Mouse (Mus musculus): Measurements from ENCODE around the gene Ttc23l.
"Not testable (repeated sequence)": the region's sequence is repeated elsewhere in the genome, so short reads cannot be mapped to it uniquely, and the experiment has no call there.

The Ttc23l gene

DNA sequence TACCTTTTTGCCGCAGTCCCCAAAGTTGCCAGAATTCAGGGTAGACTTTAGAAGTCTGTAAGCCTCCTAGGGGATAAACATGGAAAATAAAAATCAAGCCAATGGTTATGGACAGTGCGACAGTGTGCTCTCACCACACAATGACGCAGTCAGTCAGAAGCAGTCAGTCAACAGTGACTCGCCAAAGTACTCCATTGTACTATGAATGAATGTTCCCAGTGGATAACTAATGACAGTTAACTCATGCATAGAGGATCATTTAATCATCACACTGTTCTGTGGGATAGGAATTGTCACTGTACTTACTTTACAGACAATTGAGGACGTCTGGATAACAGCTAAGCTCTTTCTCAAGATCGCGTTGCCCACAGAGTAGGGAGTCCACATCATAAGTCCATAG, 43.3 kb downstream of the Ttc23l start:
- DNase-seq (ENCODE audit: low spot score): no peak

DNA sequence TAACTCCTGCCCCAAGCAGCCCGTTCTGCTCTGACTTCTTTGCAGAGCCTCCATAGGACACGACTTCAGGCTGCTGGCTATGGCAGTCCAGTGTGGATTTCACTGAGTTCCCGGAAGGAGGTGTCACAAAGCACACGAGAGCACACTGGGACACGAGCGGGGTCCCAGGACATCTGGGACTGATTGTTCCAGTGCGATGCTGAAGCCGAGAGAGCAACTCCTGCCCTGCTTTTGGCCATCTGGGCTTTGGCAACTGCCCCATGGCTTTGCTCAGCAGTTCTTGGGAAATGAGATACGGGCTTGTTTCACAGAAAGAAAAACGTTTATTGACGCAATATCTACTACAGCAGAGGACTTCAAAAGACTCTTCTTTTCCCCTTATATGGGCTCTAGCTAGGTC, 52.4 kb downstream of the Ttc23l start:
- peak; percentile 56 for DNase-seq (ENCODE audit: low spot score)

GRCm38 (mm10) chr15:10500838-10501719, 57.4 kb downstream of the Ttc23l start:
- peak; percentile 78 for DNase-seq (ENCODE audit: low spot score)

DNA sequence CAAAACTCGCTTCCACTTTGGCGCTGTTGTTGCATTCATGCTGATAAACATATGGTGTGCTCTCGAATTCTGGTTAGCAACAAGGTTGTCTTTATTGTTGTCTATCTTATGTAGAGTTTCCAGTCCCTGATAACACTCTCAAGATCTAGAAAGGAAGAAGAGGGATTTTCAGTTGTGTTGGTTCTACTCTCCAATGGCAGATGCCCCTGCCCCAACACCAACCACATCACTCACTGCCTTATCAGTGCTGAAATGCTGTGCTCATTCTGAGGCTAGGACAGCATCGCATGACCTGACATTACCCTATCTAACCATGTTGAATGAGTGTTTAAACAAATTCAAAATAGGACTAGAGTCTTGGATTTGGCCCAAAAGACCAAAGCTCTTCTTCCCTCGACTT, 58.4 kb downstream of the Ttc23l start:
- no peak for DNase-seq (ENCODE audit: low spot score)

DNA sequence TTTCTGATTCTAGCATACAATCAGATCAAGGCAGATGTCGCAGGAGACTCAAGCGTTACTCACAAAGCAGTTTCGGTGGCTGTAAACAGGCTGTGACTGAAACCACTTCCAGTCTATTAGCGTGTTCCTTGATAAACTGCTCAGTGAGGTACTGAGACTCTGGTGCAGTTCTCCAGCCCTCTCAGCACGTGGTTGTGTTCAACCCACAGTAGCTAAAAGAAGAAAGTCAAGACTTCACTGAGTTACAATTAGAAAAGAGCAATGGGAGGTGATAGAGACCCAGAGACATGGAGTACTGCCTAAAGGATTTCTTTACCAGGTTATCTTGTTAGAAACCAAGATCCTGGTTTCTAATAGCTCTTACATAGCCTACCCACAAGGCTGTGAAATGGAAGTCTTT, 58.9 kb downstream of the Ttc23l start:
- no peak for DNase-seq (ENCODE audit: low spot score)

- not testable (repeated sequence) for DNase-seq (ENCODE audit: low spot score)
These were observed 61.8 kb downstream of the Ttc23l start for GRCm38 (mm10) chr15:10496696-10497095.

DNA sequence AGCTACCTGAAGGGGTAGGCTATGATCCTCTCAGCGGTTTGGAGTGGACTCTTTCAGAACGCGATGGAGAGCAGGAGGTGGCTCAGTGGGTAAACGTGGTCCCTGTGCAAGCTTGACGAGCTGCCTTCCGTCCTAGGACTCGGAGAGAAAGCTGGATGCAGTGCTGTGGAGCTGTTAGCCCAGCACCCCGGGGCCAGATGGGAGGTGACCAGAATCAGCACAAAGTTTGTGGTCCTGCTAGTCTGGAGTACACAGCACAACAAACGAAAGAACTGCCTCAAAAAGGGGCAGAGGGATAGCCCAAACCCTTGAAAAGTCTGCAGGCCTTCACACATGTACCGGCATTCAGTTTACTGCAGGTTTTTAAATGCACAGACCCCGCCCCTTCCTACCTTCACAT, 62.5 kb downstream of the Ttc23l start:
- no peak for DNase-seq (ENCODE audit: low spot score)

DNA sequence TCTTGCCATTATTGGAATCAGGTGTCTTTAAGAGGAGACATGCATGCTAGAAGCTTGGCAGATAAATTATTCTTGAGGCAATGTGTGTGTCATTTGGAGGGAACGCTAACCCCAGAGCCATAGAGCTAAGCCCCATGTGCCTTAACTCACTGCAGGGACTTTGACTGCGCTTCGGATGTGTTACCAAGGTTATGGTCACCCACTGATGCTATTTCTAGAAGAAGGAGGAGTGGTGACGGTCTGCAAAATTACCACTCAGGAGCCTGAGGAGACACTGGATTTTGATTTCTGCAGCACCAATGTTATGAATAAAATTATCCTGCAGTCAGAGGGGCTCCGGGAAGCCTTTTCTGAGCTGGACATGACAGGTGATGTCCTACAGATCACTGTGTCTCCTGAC, 68.4 kb downstream of the Ttc23l start:
- DNase-seq (ENCODE audit: low spot score): no peak

DNA sequence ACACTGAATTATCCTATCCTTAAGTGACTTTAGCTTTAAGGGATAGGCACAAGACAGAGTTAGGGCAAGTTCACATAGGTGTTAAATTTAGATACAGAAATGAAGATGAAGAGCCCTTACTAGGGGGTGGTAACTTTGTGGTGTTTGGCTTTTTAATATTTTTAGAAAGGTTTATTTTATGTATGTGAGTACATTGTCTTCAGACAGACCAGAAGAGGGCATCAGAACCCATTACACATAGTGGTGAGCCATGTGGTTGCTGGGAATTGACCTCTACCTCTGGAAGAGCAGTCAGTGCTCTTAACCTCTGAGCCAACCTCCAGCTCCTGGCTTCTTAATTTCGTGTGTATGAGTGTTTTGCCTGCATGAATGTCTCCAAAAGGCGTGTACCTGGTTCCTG, 71.2 kb downstream of the Ttc23l start:
- no peak for DNase-seq (ENCODE audit: low spot score)

- DNase-seq (ENCODE audit: low spot score): no peak
These were observed 72.1 kb downstream of the Ttc23l start for GRCm38 (mm10) chr15:10486365-10486839.

GRCm38 (mm10) chr15:10485484-10486364, 72.7 kb downstream of the Ttc23l start, which contains the start of the genes Brix1 and Rad1:
Gene Brix1, minus strand, starts transcription at chr15:10485947.
Gene Rad1, plus strand, starts transcription at chr15:10486018.
- peak; percentile 92 for DNase-seq (ENCODE audit: low spot score)

GRCm38 (mm10) chr15:10470941-10471340, 87.5 kb downstream of the Ttc23l start:
- DNase-seq (ENCODE audit: low spot score): no peak

DNA sequence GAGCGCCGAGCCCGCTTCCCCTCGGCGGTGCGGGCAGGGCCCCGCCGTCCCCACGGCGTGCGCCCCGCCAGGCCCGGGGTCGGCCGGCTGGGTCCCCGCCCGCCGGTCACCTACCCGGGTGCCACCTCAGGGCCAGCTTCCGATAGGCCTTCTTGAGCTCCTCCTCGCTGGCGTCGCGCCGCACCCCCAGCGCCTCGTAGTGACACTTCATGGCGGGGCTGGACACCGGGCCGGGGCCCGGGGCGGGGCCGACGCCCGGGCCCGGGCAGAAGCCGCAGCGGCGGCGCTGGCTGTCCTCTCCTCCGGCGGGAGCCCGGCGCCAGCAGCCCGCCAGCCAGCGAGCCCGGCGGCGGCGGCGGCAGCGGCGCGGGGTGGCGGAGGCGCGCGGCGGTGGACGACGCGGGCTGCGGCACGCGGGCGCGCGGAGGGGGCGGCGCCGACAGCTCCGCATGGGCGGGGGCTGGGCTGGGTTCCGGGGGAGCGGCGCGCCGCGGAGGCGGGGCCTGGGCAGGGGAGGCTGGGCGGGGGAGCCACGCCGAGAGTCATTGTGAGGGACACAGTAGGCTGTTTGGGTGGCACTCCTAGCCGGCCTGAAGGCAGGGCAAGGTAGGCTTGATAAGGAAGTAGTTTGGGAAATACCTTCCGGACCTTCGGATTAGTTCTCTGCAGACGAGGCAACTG, 88.2 kb downstream of the Ttc23l start, which contains the start of gene Dnajc21:
Dnajc21 (minus strand) TSS at position 366 of the 681 bp plus-strand sequence.
- peak; percentile 93 for DNase-seq (ENCODE audit: low spot score)

- peak; percentile 61 for DNase-seq (ENCODE audit: low spot score)
These were observed 88.8 kb downstream of the Ttc23l start for GRCm38 (mm10) chr15:10469641-10470150.

DNA sequence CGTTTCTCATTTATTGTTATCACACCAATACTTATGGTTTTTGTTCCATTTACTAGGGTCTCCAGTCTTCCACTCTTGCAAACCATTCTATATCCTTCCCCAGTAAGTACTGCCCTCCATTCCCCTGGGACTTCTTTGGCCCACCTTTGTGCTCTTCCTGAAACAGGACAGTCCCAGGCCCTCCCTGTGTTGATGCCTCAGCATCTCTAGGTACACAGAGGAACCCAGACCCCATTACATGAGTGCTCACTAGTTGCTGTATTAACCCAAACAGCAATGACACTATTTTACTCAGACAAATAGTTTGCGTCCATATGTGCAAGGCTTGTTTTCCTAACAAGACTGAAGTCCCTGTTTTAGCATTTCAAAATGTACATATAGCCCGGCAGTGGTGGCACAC, 89.7 kb downstream of the Ttc23l start:
- DNase-seq (ENCODE audit: low spot score): no peak

DNA sequence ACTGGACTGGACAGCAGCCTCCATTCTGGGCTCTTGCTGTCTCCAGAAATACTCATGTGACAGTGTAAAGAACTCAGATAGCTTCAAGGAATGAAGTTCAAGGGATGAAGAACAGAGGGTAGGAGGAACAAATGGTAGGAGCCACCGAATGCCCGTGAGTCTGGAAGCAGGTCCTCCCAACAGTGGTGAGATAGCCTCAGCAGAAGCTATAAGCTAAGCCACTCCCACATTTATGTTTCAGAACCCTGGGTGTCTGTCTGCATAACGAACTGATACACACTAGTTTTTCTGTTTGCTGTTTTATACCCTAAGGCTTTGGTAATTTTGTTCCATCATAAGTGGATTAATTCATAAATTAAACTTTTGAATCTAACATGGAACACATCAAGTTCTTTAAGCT, 93.8 kb downstream of the Ttc23l start:
- peak; percentile 13 for DNase-seq (ENCODE audit: low spot score)

GRCm38 (mm10) chr15:10463555-10463954, 94.9 kb downstream of the Ttc23l start:
- DNase-seq (ENCODE audit: low spot score): no peak

- DNase-seq (ENCODE audit: low spot score): no peak
These were observed 97.5 kb downstream of the Ttc23l start for GRCm38 (mm10) chr15:10460986-10461385.

All from testis, postnatal 10 days (tissue).